Mouse (Mus musculus) heart, embryonic 16.5 days (tissue): ENCODE results near the gene Tns3. TPM values are rescaled to one million over a fixed set of nuclear protein-coding genes. Genes with fewer than 3 reads are reported as not detected.

ENCODE experiments used
- ATAC-seq: fragments of 200-750 bp; cut with Nextera tagmentation; replicated peaks from 2 replicates; pipeline ENCODE4 v1.8.0; 2017; ENCODE audit warnings: moderate number of reproducible peaks; ENCODE audit not compliant: insufficient read depth, low FRiP score; ENCODE audit errors: extremely low read depth
- H3K27ac ChIP-seq: fragments of 300-500 bp; sonication (generic); 2 replicates; pipeline ENCODE4 v1.5.1; 2014; ENCODE audit warnings: mild to moderate bottlenecking, low read length, control low read depth, moderate library complexity
- H3K27me3 ChIP-seq: fragments of 300-500 bp; sonication (generic); 2 replicates; pipeline ENCODE4 v1.6.1; 2014; ENCODE audit warnings: low read length, mixed read lengths; ENCODE audit not compliant: control insufficient read depth, insufficient read depth
- H3K36me3 ChIP-seq: fragments of 300-500 bp; sonication (generic); 2 replicates; pipeline ENCODE4 v1.6.1; 2014; ENCODE audit not compliant: control insufficient read depth, insufficient read depth
- H3K4me1 ChIP-seq: fragments of 300-500 bp; sonication (generic); 2 replicates; pipeline ENCODE4 v1.6.1; 2014; ENCODE audit warnings: low read length, mixed read lengths; ENCODE audit not compliant: control insufficient read depth, insufficient read depth
- H3K4me2 ChIP-seq: fragments of 300-500 bp; sonication (generic); 2 replicates; pipeline ENCODE4 v1.6.1; 2014; ENCODE audit warnings: low read depth, mild to moderate bottlenecking, control low read depth, low read length
- H3K4me3 ChIP-seq: fragments of 300-500 bp; sonication (generic); 2 replicates; pipeline ENCODE4 v1.5.1; 2014; ENCODE audit warnings: mild to moderate bottlenecking, control low read depth, low read length
- H3K9ac ChIP-seq: fragments of 300-500 bp; sonication (generic); 2 replicates; pipeline ENCODE4 v1.6.1; 2014; ENCODE audit warnings: low read length, control low read depth
- H3K9me3 ChIP-seq: fragments of 300-500 bp; sonication (generic); replicated peaks from 2 replicates; pipeline ENCODE4 v1.6.1; 2016; ENCODE audit warnings: low read length; ENCODE audit not compliant: control insufficient read depth
- WGBS: fragments of 180-500 bp; shearing (Covaris S2); extraction: QIAGEN DNeasy Blood & Tissue Kit; methylation state at CpG from one replicate; pipeline ENCODE4 v1.1.7; 2014; 5-methylcytosine and 5-hydroxymethylcytosine counted together
- polyA plus RNA-seq: library from polyadenylated mRNA; unstranded; fragments of >200 nt; fragmentation: Nextera tagmentation; extraction: Ambion mirVana; gene quantifications from 2 replicates; pipeline ENCODE4 v1.2.1, GENCODE M21; 2015

Gene Tns3
- polyA plus RNA-seq, 1 experiment from 2014 or later, result 20.2 TPM

DNA sequence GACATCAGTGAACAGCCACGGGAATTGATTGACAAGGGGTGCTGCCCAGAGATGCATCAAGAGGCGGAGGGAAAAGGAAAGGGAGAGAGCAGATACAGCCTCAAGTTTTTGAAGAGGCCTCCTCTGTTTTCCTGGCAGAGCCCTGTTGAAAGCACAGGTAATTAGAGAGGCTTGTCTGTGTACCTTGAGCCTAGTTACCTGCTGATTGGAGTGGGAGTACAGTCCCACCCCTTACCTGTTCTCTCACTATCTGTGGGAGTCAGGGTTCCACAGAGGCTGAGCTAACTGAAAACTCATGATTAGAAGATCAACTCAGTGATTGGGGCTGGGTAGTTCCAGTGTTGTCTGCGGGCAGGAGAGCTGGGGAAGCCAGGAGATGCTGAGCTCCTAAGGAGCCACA is 22.2 kb upstream of the Tns3 start:
- no peak overlapping the region for H3K27ac ChIP-seq
- H3K9ac ChIP-seq, result no peak overlapping the region
- no peaks in the 10 kb centered on the region for H3K36me3 ChIP-seq
- no peaks in the 10 kb centered on the region for H3K27me3 ChIP-seq
- peaks cover 5% of the 10 kb centered on the region for H3K4me1 ChIP-seq
- 75% methylated on average over 3 of the region's 3 CpGs for WGBS
- no peak overlapping the region for H3K4me2 ChIP-seq
- H3K4me3 ChIP-seq, result no peak overlapping the region
- H3K9me3 ChIP-seq, result no peaks in the 10 kb centered on the region
- no peak for ATAC-seq

DNA sequence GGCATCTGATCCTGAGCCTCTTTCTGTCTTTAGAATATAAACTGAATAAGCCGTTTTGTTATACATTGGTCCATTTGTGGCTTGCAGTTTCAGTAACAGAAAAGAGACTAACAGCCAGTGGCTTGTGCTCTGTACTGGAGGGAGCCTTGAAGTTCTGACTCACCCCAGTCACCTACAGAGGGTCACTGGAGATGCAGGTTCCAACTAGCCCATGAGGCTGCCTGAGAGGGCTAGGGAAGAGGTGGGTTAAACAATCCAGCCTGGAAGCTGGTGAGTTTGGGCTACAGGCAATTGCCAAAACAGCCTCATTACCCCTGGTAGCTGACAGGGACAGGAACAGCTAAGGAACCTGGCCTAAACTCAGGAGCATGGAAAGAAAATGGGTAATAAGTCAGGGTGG is 21.7 kb upstream of the Tns3 start:
- Histone ChIP-seq H3K4me2 (no peak overlapping the region), H3K27ac (no peak overlapping the region; the same call in 1 of the 2 replicates), H3K27me3 (no peaks in the 10 kb centered on the region), H3K36me3 (no peaks in the 10 kb centered on the region), H3K9ac (no peak overlapping the region), H3K4me1 (peaks cover 10% of the 10 kb centered on the region), H3K9me3 (no peaks in the 10 kb centered on the region), H3K4me3 (no peak overlapping the region)
- WGBS, result 65% methylated on average over 1 of the region's 1 CpGs
- no peak for ATAC-seq

DNA sequence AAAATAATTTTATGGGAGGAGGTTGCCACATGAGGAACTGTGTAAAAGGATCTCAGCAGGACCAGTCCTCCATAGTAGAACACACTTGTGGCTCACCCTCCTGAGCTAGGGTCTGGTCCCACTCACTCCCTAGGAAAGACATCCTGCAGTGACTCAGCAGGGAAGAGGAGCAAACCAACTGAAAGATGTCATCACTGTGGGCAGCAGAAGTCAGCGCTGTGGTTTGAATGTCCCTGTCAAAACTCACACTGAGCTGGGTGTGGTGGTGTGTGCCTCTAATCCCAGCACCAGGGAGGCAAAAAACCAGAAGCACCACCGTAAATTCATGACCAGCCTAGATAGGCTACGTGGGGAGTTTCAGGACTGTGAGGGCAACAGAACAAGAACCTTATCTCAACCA is 20.9 kb upstream of the Tns3 start:
- Histone ChIP-seq H3K4me2 (no peak overlapping the region), H3K36me3 (no peaks in the 10 kb centered on the region), H3K4me1 (peaks cover 12% of the 10 kb centered on the region), H3K9ac (no peak overlapping the region), H3K9me3 (no peaks in the 10 kb centered on the region), H3K4me3 (no peak overlapping the region), H3K27me3 (no peaks in the 10 kb centered on the region), H3K27ac (no peak overlapping the region)
- WGBS, result 48% methylated on average over 3 of the region's 3 CpGs
- ATAC-seq, result no peak

DNA sequence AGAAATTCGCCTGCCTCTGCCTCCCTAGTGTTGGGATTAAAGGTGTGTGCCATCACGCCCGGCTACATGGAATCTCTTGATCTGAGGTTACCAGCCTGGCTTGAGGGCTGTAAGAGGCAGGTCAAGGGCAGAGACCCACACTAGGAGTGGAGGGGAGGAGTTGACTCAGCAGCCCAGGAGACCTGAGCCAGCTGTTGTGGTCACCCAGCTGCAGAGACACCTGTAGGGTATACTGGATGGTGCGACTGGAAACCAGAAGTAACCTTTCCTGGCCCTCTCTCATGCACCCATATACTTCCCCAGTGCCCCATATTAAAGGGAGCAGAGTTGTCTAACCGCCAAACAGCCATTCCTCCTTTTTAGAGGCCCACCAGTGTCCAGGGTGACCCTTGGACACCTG is 19.9 kb upstream of the Tns3 start:
- WGBS, result 86% methylated on average over 5 of the region's 5 CpGs
- Histone ChIP-seq H3K4me1 (peaks cover 12% of the 10 kb centered on the region), H3K4me2 (no peak overlapping the region), H3K27me3 (no peaks in the 10 kb centered on the region), H3K4me3 (no peak overlapping the region), H3K9ac (no peak overlapping the region), H3K27ac (no peak overlapping the region), H3K36me3 (no peaks in the 10 kb centered on the region), H3K9me3 (no peaks in the 10 kb centered on the region)
- ATAC-seq, result no peak; the same call in 1 of the 2 replicates

DNA sequence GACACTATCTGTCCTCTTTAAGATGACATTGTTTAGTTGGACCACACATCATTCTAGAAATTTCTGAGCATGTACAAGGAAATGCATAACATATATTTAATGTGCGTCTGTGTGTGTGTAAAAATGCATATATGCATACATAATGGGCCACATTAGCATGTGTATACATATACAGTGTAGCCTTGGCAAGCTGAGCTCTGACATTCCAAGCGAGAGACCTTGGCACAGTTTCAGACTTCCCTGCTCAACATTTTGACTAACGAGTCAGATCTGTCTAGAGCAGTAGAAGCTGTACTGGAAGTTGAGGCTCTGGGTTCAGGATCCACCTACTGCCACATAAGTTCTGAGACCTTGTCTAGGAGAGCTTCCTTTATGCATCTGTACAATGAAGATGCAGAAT is 17.0 kb upstream of the Tns3 start:
- H3K4me3 ChIP-seq, result no peak overlapping the region
- no peaks in the 10 kb centered on the region for H3K27me3 ChIP-seq
- H3K9ac ChIP-seq, result no peak overlapping the region
- H3K4me1 ChIP-seq, result peaks cover 12% of the 10 kb centered on the region
- 38% methylated on average over 3 of the region's 3 CpGs for WGBS
- no peak overlapping the region for H3K27ac ChIP-seq
- H3K36me3 ChIP-seq, result no peaks in the 10 kb centered on the region
- no peaks in the 10 kb centered on the region for H3K9me3 ChIP-seq
- ATAC-seq, result no peak
- H3K4me2 ChIP-seq, result no peak overlapping the region

DNA sequence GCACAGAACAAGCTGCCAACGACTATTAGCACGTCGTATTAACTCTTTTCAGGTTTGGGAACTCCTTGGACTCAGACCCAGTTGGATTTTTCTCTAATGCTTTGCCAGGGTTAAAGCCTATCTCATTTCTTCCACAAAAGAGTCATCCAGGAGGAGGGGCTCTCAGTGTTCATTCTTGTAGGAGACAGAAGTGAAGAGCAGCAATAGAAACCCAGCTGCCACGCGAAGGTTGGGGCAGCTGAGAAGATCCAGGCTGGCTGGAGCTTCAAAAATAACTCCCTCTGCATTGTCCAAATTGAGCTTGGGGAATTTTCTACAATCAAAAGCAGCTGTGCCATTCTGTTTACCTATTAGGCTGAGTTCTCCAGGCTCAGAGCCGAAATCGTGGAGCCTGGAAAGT is 16.3 kb upstream of the Tns3 start:
- H3K27ac ChIP-seq, result no peak overlapping the region
- 42% methylated on average over 7 of the region's 7 CpGs for WGBS
- H3K4me3 ChIP-seq, result no peak overlapping the region
- ATAC-seq, result no peak
- H3K27me3 ChIP-seq, result no peaks in the 10 kb centered on the region
- H3K9me3 ChIP-seq, result no peaks in the 10 kb centered on the region
- no peak overlapping the region for H3K9ac ChIP-seq
- H3K4me1 ChIP-seq, result peaks cover 12% of the 10 kb centered on the region
- no peaks in the 10 kb centered on the region for H3K36me3 ChIP-seq
- no peak overlapping the region for H3K4me2 ChIP-seq

DNA sequence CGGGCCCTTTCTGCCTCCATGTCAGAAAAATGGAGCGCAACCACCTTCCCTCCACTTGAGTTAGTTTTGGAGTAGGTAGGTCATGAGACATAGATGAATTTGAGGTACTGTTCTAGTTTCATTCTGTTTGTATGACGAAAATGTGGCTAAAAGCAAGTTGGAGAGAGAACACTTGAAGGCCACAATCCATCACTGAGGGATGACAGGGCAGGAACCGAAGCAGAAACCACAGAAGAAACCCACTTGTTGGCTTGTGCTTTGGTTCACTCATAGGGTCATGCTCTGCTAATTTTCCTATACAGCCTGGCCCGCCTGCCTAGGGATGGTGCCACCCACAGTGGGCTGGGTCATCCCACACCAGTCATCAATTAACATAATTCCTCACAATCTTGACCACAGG is 14.9 kb upstream of the Tns3 start:
- H3K27ac ChIP-seq, result no peak overlapping the region
- H3K4me2 ChIP-seq, result no peak overlapping the region
- 85% methylated on average over 5 of the region's 5 CpGs for WGBS
- peaks cover 15% of the 10 kb centered on the region for H3K4me1 ChIP-seq
- H3K9ac ChIP-seq, result no peak overlapping the region
- H3K9me3 ChIP-seq, result no peaks in the 10 kb centered on the region
- no peaks in the 10 kb centered on the region for H3K36me3 ChIP-seq
- no peak for ATAC-seq
- no peak overlapping the region for H3K4me3 ChIP-seq
- H3K27me3 ChIP-seq, result no peaks in the 10 kb centered on the region

DNA sequence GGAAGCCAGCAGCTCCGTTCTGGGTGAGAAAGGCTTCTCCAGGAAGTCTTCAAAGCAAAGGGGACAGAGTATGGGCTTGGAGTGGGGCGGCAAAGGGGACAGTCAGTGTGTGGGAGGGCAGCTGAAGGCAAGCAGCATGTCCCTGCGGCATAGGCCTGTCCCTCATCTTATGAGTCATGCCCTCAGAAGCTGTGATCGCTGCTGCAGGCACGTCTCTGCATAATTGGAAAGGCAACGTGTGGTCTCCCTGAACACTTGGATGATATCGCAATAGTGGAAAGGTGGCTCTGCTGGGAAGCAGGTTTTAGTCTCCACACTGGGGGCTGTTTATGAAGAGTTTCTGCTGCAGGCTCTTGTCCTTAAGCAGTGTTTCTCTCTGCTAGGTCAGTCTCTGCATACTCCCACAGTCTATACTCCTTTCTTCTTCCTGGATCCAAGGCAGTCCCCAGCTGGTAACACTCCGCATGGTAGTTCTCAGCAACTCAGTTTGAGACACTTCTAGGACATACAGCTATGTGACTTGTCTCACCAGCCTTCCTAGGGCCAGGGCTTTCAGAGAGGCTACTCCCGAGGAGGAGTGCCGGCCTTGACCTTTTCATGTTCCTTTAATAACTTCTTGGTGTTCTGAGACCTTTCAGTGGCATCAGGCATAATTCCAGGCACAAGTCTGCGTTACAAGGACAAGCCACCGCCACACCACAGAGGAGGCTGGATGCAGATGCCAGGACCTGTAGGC is 14.1 kb upstream of the Tns3 start:
- no peak for ATAC-seq
- H3K27me3 ChIP-seq, result no peaks in the 10 kb centered on the region
- no peak overlapping the region for H3K4me2 ChIP-seq
- H3K9ac ChIP-seq, result no peak overlapping the region
- H3K27ac ChIP-seq, result no peak overlapping the region
- 67% methylated on average over 12 of the region's 12 CpGs for WGBS
- peaks cover 15% of the 10 kb centered on the region for H3K4me1 ChIP-seq
- H3K4me3 ChIP-seq, result no peak overlapping the region
- H3K36me3 ChIP-seq, result no peaks in the 10 kb centered on the region
- no peaks in the 10 kb centered on the region for H3K9me3 ChIP-seq

DNA sequence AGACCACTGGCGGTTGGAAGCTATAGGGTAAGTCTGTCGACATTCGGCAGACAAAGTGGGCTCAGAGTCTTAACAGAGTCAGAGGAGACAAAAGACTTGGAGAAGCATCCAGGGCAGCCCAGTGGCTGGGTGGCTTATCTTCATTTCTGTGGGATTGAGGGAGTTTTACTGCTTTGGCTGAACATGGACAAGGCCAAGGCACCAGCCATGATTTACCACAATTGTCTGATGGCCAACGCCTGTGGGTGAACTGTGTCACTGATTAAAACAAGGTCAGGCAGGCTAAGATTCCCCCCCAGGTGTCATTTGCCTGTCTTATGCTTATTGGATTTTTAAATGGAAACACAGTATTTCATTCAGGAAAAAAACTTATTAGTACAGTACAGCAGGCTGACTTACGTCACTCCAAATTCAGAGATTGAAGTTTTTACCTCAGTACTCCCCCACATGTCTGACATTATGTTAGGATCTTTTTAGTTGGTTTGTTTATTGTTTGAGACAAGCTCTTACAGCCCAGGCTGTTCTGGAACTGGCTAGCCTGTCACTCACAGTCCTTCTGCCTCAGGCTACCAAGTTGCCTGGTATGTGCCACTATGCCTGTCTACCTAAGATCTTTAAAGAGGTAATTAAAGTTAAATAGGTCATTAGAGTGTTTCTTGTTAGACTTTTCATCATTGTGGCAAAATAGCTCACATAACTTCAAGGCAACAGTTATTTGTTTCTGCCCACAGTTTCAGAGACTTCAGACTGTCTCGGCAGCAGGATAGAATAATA is 11.6 kb upstream of the Tns3 start:
- Histone ChIP-seq H3K27me3 (no peaks in the 10 kb centered on the region), H3K9me3 (no peaks in the 10 kb centered on the region), H3K4me2 (no peak overlapping the region), H3K4me1 (peaks cover 8% of the 10 kb centered on the region; the same call in 1 of the 2 replicates), H3K9ac (no peak overlapping the region), H3K27ac (no peak overlapping the region), H3K36me3 (no peaks in the 10 kb centered on the region), H3K4me3 (no peak overlapping the region)
- ATAC-seq, result no peak
- 82% methylated on average over 6 of the region's 6 CpGs for WGBS
